Mouse (Mus musculus): ENCODE data around the gene Gaa.
"Not testable (repeated sequence)": the region's sequence is repeated elsewhere in the genome, so short reads cannot be mapped to it uniquely, and the experiment has no call there.

Gaa gene

GRCm38 (mm10) chr11:119256557-119256956, 11.1 kb upstream of the Gaa start:
- DNase-seq: not testable (repeated sequence)

- DNase-seq: no peak
These were observed 9.5 kb upstream of the Gaa start for GRCm38 (mm10) chr11:119258216-119258571.

- peak; percentile 51 to 60 for DNase-seq
These were observed 8.9 kb upstream of the Gaa start for GRCm38 (mm10) chr11:119258572-119259322.

- DNase-seq: no peak
These were observed 7.7 kb upstream of the Gaa start for GRCm38 (mm10) chr11:119259977-119260376.

- DNase-seq: no peak
These were observed 3.3 kb upstream of the Gaa start for GRCm38 (mm10) chr11:119264413-119264812.

- no peak for DNase-seq
These were observed 1.9 kb upstream of the Gaa start for GRCm38 (mm10) chr11:119265811-119266210.

- no peak for DNase-seq
These were observed 429 bp upstream of the Gaa start for GRCm38 (mm10) chr11:119267241-119267674.

GRCm38 (mm10) chr11:119268557-119269195, 989 bp downstream of the Gaa start:
- DNase-seq: no peak

- not testable (repeated sequence) for DNase-seq
These were observed 4.8 kb downstream of the Gaa start for GRCm38 (mm10) chr11:119272492-119272891.

GRCm38 (mm10) chr11:119273186-119273930, 5.7 kb downstream of the Gaa start:
- DNase-seq: no peak

- no peak for DNase-seq
These were observed 13.3 kb downstream of the Gaa start for GRCm38 (mm10) chr11:119281030-119281429.

GRCm38 (mm10) chr11:119285791-119286527, 18.3 kb downstream of the Gaa start:
- no peak for DNase-seq

GRCm38 (mm10) chr11:119287207-119287992, 19.7 kb downstream of the Gaa start:
- DNase-seq: no peak

GRCm38 (mm10) chr11:119292861-119293260, 25.2 kb downstream of the Gaa start:
- DNase-seq: not testable (repeated sequence)

- peak; percentile 23 to 41 for DNase-seq
These were observed 30.3 kb downstream of the Gaa start for GRCm38 (mm10) chr11:119297996-119298395.

GRCm38 (mm10) chr11:119298917-119299316, 31.2 kb downstream of the Gaa start:
- no peak for DNase-seq

- DNase-seq: peak; percentile 96 to 97
These were observed 31.9 kb downstream of the Gaa start, which contains the start of gene Eif4a3 for GRCm38 (mm10) chr11:119299391-119300245. TSS of gene Eif4a3 (minus strand) at chr11:119300089.

- no peak for DNase-seq
These were observed 32.7 kb downstream of the Gaa start for GRCm38 (mm10) chr11:119300246-119300935.

- no peak for DNase-seq
These were observed 33.3 kb downstream of the Gaa start for GRCm38 (mm10) chr11:119300986-119301385.

Measured in thymus, postnatal 36 days (tissue).